10 mouse cellular contexts compared by ENCODE assay signal in genomic region chr2:115776924-115777860, GRCm38 (mm10).
DNase-seq lines count a peak whose midpoint lies in the region; ATAC-seq and TF ChIP-seq lines count a peak whose summit lies in the region.
"Had no signal": no experiment of that assay in that cellular context is flagged by ENCODE, and none has a peak within 500 bp of the region (broad histone marks: within the 10 kb centered on the region; RNA-seq: fewer than 3 reads in every experiment).

No protein-coding gene starts in this region.

- no peaks in the 10 kb centered on the region for H3K9me3 ChIP-seq in heart, embryonic 16.5 days (replicated peaks; ENCODE audit: control insufficient read depth, low read length)
- H3K9me3 ChIP-seq in neural tube, embryonic 11.5 days (ENCODE audit: control insufficient read depth, low read length): no peaks in the 10 kb centered on the region

- H3K27me3 ChIP-seq in heart, embryonic 16.5 days (ENCODE audit: control insufficient read depth, insufficient read depth, low read length): no peaks in the 10 kb centered on the region
- H3K27me3 ChIP-seq in neural tube, embryonic 11.5 days (ENCODE audit: control insufficient read depth, insufficient read depth, low read length): no peaks in the 10 kb centered on the region

- peaks cover 23% of the 10 kb centered on the region for H3K4me1 ChIP-seq in heart, embryonic 16.5 days (ENCODE audit: control insufficient read depth, insufficient read depth, low read length)
- H3K4me1 ChIP-seq in neural tube, embryonic 11.5 days (ENCODE audit: control insufficient read depth, insufficient read depth, low read length): no peaks in the 10 kb centered on the region

- peak overlapping the region; percentile 36 for H3K9ac ChIP-seq in heart, embryonic 16.5 days (ENCODE audit: low read length)
- H3K9ac ChIP-seq in neural tube, embryonic 11.5 days (ENCODE audit: low read length): no peak overlapping the region

- no peaks in the 10 kb centered on the region for H3K36me3 ChIP-seq in heart, embryonic 16.5 days (ENCODE audit: control insufficient read depth, insufficient read depth)
- H3K36me3 ChIP-seq in neural tube, embryonic 11.5 days (ENCODE audit: control insufficient read depth, insufficient read depth, low read length): no peaks in the 10 kb centered on the region

- intact Hi-C loops in gastrocnemius, adult 2 months (cut with DNase I): no loop called here

- H3K4me2 ChIP-seq in heart, embryonic 16.5 days (ENCODE audit: low read depth, low read length): peak overlapping the region; percentile 35
- no peak overlapping the region for H3K4me2 ChIP-seq in neural tube, embryonic 11.5 days (ENCODE audit: low read depth)

- DNase-seq in gastrocnemius, adult 2 months: no peak
- no peak for DNase-seq in gastrocnemius, adult 18-20 months (ENCODE audit: low spot score)
- DNase-seq in kidney, postnatal 36 days: peak; percentile 61 to 77
- DNase-seq in neural tube, embryonic 11.5 days (ENCODE audit: low spot score): peak; percentile 29
- no peak for DNase-seq in layer of hippocampus, adult 2 months (ENCODE audit: low spot score in 2 of 2)
- no peak for DNase-seq in urinary bladder, postnatal 10 days (ENCODE audit: low spot score)
- no peak for DNase-seq in gastrocnemius, adult 8-10 months (ENCODE audit: low spot score in 2 of 2)
- DNase-seq: B cell, adult 2 months; cerebellum, postnatal 14 days had no signal

- no peak overlapping the region for H3K4me3 ChIP-seq in gastrocnemius, adult 2 months
- H3K4me3 ChIP-seq in heart, embryonic 16.5 days (ENCODE audit: low read length): no peak overlapping the region
- no peak overlapping the region for H3K4me3 ChIP-seq in neural tube, embryonic 11.5 days (ENCODE audit: low read depth, low read length)
- H3K4me3 ChIP-seq in layer of hippocampus, adult 2 months: no peak overlapping the region

- no peak for TF ChIP-seq CTCF in gastrocnemius, adult 2 months (IDR thresholded peaks at IDR 0.05)
- TF ChIP-seq CTCF in layer of hippocampus, adult 2 months (conservative IDR thresholded peaks at IDR 0.05): no peak

- H3K27ac ChIP-seq in gastrocnemius, adult 2 months: 0 out of 2 replicates have a peak overlapping the region, but pooled peaks have one; percentile 21
- peak overlapping the region; percentile 57 for H3K27ac ChIP-seq in heart, embryonic 16.5 days (ENCODE audit: low read length)
- H3K27ac ChIP-seq in neural tube, embryonic 11.5 days (ENCODE audit: low read depth, low read length): no peak overlapping the region
- no peak overlapping the region for H3K27ac ChIP-seq in layer of hippocampus, adult 2 months

- peak; percentile 76 for ATAC-seq in heart, embryonic 16.5 days (replicated peaks; ENCODE audit: extremely low read depth, insufficient read depth, low FRiP score)
- no peak for ATAC-seq in neural tube, embryonic 11.5 days (ENCODE audit: insufficient read depth, low FRiP score, low TSS enrichment)

- WGBS in heart, embryonic 16.5 days: 24% methylated on average over 17 of the region's 17 CpGs
- WGBS in neural tube, embryonic 11.5 days: 68% methylated on average over 17 of the region's 17 CpGs

Comparison
In these comparisons a context has a peak if more than half of its experiments do, and no peak if none do; other contexts are left out.
1. DNase-seq: peak in kidney, postnatal 36 days (2 of 2) and neural tube, embryonic 11.5 days (single experiment); none in gastrocnemius, adult 2 months (single experiment), gastrocnemius, adult 18-20 months (single experiment), layer of hippocampus, adult 2 months (0 of 2), urinary bladder, postnatal 10 days (single experiment) and gastrocnemius, adult 8-10 months (0 of 2).
2. H3K27ac ChIP-seq: peak in gastrocnemius, adult 2 months (single experiment) and heart, embryonic 16.5 days (single experiment); none in neural tube, embryonic 11.5 days (single experiment) and layer of hippocampus, adult 2 months (single experiment).